Mouse (Mus musculus): ENCODE measurements around the gene Drc3.
A peak's percentile ranks its signal among the peaks of the same experiment; 100 is the strongest.

Gene Drc3

DNA sequence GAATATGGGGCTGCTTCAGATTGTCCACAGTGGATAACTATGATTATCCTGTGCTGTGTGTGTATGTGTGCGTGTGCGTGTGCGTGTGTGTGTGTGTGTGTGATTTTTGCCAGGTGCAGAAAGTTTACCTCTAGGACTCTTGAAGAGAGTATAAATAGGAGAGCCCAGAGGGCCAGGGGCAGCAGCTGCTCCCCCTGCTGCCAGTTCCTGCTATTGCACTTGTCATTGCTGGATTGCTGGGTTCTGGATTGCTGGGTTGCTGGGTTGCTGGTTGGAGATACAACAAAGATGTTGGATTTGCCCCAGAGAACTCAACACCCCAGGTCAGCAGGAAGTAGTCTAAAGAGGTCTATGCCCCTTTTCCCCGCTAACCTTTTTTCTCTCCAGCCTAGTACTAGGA, 14.8 kb upstream of the Drc3 start:
- no peak for DNase-seq (ENCODE audit: low spot score)

DNA sequence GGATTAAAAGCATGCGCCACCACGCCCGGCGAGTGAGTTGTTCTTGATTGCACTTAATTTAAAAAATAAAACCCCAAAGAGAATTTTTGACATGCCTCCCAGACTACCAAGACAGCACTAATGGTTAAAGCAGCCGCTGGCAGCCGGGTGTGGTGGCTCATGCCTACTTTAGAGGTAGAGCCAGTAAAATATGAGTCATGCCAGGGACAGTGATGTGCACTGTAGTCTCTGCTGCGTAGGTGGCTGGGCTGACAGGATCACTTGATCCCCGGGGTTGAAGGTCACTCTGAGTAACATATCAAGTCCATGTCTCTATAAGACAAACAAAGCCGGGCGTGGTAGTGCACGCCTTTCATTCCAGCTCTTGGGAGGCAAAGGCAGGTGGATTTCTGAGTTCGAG, 13.8 kb upstream of the Drc3 start:
- DNase-seq (ENCODE audit: low spot score), result no peak

DNA sequence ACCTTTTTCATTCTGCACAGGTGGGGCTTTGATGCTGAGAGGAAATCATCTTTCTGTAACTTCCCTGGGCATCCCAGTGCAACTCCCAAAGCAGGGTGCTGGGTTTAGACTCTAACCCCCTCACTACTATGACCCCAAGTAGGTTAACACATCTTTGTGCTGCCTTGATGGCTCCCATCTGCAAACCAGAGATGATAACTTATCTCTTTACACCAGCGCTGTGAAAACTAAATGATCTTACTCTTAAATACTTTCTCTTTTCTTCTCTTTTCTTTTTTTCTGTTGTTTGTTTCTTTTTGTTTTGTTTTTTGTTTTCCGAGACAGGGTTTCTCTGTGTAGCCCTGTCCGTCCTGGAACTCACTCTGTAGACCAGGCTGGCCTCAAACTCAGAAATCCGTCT, 7.3 kb upstream of the Drc3 start:
- no peak for DNase-seq (ENCODE audit: low spot score)

DNA sequence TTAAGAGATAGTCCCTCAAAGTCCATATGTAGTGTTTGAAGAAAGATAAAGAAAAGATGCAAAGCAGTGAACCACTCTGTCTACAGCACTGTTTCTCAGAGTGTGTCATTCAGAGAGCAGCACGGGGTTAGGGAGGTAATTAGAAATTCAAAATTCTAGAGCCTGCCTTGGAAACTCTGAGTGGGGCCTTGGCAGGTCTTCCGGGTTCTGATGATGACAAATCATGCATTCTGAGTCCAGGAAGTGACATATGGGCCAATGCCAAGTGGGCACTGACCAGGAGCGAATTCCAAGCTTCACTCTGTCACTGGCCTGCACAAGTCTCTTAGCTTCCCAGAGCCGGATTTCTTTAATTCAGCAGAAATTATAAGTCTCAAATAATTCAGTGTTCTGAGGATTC, 6.6 kb upstream of the Drc3 start:
- DNase-seq (ENCODE audit: low spot score), result no peak

DNA sequence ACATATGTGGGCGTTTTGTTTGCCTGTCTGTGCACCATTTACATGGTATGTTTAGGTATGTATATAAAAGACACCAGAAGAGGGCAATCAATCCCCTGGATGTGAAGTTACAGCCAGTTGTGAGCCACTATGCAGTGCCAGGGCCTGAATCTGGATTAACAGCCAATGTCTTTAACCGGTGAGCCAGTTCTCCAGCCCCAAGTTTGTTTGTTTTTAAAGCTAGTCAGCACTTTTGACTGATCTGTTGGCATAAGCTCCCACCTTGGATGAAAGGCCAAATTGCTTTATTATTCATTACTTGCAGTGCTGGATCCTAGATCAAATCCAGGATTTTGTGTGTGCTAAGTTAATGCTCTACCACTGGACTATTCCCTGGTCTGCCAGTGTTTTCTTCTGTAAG, 1.7 kb upstream of the Drc3 start:
- no peak for DNase-seq (ENCODE audit: low spot score)

DNA sequence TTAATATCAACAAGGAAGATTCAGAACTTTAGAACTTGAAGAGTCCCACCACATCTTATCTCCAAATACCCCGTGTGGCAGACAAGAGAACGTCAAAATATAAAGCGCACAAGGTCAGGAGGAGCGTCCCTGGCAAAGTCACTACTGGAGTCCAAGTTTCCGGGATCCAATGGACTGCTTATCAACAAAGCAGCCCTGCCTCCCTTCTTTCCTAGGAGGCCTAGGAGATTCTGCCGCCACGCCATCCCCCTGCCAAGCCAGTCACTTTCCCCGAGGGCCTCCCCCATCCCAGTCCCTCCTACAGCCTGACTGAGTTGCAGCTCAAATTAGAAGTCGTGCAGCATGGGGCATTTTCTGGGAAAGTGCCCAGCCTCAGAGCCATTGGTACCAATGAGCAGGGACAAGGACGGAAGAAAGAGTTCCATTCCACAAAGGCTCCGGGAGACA, 1.2 kb upstream of the Drc3 start:
- DNase-seq (ENCODE audit: low spot score), result peak; percentile 55

DNA sequence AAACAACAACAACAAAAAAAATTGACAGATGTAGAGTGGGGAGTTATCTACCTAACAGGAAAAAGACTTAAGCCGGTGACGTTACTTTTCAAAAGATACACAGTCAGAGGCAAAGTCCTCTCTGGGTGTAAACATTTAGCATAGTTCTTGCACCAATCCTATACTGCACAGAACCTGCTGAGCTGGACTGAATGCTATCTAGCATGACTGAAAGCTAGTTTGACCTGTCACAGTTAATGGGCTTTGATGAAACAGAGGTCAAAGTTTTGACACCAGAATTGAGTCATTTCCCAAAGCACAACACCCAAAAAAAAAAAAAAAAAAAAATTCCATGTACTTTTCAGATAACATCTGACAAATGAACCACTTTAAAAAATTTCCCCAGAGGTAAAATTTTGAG, 2.8 kb downstream of the Drc3 start:
- DNase-seq (ENCODE audit: low spot score), result no peak

DNA sequence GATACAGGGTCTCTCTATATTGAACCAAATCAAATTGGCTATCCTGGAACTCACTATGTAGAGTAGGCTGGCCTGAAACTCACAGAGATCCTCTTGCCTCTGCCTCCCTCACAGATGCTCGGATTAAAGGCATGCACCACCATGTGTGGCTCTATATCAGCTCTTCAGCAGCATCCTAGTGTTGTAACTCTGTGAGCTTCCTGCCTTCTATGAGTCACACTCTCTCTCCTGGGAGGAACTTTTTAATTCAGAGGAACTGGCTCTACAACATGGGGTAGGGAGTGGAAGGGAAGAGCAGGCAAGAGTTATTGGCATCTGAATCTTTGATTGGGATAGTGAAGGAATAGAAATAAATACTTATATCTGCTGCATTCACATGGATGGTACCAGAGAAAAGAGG, 4.0 kb downstream of the Drc3 start:
- DNase-seq (ENCODE audit: low spot score), result no peak

DNA sequence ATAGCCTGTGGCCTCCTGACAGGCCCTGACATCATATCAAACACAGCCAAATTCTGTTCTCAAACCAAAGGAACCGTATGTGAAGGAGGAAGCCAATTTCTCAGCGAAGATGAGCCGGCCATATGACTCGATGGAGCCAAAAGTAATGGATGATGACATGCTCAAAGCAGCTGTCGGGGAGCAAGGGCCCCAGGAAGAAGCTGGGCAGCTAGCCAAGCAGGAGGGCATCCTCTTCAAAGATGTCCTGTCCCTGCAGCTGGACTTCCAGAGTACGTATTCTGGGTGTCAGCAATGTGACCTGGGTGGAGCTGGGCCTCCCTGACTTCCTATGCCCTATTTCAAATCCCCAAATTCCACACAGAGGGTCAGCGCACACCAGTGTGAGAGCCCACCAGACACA, 5.4 kb downstream of the Drc3 start:
- no peak for DNase-seq (ENCODE audit: low spot score)

DNA sequence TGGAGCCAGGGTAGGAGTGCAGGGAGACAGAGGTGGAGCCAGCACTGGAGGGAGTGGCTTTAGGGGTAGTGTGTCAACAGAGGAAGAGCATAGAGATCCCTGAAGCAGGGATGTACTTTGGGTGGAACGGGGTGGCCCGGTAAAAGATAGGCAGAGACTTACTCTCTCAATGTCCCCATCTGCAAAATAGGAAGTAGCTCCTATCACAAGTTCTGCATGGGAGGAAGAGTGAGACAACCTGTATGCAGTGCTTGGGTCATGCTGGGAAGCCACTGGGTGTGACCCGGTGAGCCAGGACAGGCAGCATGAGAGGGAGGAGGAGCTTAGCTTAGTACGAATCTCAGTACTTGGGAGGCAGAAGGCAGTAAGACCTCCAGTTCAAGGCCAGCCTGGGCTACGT, 6.0 kb downstream of the Drc3 start:
- no peak for DNase-seq (ENCODE audit: low spot score)

DNA sequence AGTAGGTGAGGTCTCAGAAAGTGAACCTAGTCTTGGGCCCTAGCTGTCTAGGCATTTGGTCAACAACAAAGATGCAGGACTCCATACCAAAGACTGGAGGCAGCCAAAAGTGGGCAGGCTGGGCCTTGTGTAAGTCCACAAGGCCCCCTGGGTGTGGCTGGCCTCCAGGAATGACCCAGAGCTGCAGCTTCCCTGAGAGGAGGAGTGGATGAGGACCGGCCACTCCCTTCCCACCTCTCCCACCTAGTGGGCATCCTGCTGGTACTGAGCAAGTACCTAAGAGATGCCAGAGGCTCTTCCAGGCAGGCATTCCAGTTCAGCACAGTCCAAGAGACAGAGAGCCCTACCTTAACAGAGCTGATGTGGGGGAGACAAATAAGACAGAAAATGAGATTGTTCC, 6.8 kb downstream of the Drc3 start:
- DNase-seq (ENCODE audit: low spot score), result no peak

DNA sequence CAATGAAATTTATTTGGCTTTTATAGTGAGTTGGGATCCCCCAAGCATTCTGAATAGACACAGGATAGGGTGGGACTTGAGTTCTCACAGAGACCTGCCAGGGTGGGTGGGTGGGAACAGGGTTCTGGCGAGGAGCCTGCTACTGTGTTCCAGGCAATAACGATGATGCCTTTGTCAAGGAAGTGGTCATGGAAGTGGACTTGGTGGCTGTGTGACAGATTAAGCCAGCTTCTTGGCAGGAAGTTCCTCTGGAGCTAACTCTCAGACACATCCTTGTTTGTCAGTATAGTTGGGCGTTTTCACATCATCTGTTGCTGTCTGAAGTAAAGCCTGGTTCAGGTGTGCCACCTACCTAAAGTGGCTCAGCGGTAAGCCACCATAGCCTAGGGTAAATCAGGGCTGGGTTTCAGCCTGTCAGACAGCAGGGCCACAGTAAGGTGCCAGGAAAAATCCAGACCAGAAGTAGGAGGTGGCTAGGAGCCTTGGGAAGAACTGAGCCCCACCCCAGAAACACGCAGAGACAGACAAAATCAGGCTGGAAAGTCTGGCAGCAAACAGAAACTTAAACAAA, 7.6 kb downstream of the Drc3 start:
- no peak for DNase-seq (ENCODE audit: low spot score)

DNA sequence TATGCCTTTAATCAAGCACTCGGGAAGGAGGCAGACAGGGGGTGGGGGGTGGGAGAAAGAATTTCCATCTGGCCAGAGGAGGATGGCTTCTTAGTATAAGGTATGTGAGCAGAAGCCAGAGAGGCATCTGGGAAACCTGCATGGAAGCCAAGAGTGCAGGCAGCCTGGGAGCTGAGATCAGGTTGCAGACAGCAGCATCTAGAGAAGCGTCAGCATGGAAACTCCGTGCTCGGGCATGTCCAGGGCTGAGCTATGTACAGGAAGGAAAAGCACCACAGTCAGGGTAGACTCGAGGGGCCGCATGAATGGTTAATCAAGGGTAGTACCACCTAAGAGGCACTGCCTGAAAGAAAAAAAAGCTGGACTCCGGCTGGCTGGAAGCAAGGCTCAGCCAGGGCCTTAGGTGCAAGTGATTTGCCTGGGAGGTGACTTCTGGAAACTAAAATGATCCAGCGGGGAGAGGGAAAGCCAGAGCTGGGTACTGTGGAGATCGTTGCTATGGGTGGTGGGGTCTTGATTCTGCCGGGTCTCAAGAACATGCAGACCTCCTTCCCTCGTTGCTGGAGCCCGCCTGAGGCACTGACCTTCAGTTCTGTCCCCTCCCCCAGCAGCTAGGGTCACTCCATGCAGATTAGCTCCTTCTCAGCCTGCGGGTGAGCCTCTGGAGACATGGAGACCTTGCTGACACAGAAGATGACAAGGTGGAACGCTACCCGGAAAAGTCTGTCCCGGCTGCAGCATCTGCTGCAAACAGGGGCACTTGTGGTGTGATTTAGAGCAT, 13.3 kb downstream of the Drc3 start:
- DNase-seq (ENCODE audit: low spot score), result no peak

DNA sequence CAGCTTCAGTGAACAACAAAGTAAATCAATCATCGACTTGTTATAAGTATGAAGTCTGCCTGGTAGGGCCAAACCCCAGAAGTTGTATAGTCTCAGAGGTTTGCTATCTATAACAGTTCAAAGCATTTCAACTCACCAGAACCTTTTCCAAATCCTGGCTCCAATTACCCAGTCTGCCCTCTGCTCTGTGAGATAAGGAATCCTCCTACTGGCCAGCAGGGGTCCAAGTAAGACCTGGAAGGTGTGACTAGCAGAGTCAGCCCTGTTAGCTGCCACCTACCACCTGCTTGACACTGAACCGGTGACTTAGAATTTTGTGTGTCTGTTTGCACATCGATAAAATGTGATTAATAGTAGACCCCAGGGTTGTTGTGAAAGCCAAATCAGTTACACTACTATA, 14.1 kb downstream of the Drc3 start:
- no peak for DNase-seq (ENCODE audit: low spot score)

DNA sequence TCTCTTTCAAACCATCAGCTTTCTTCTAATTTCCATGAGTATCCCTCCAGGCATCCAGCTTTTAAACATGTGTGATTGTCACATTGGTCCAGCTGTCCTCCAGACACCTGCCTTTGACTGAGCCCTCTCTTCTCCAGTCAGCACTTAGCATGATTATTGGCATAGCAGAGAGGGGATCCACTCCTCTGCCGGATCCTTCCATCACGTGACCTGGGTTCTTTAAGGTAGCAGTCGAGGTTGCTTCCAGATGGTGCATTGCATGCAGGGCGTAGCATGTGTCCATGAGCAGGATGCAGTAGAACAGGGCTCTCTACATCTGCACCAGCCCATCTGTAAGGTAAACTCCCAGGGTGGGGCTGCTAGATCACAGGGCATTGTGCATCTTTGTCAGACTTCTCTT, 15.8 kb downstream of the Drc3 start:
- DNase-seq (ENCODE audit: low spot score), result no peak

DNA sequence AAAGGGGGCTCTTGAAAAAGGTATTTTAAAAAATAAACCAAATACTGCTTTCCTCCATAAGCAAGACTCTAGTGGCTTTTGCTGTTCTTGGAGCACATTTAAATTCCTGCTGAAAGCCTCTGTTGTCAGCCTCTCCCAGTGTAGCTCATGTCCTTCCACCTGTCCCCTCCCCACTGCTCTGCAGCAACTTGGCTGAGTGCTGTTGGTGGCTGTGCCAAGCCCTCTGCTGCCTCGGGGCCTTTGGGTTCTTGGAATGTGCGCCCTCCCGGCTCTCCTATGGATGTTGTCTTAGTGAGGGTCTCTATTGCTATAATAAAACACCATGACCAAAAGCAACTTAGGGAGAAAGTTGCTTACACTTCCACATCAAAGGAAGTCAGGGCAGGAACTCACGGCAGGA, 16.3 kb downstream of the Drc3 start:
- no peak for DNase-seq (ENCODE audit: low spot score)

DNA sequence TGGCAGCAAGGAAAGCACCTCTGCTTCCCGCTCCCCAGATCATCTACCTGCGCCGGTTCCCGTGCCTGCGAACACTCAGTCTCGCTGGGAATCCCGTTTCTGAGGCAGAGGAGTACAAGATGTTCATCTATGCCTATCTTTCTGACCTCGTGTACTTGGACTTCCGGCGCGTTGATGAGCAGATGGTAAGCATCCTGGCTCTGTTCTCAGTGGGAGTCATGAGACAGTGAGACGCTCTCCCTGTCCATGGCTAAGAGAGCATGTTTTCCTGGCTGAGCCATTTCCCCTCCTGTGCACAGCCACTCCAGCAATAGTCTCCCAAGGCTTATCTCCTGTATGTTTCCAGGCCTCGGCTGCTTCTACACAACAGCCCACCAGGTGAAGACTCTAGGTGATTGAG, 17.3 kb downstream of the Drc3 start:
- no peak for DNase-seq (ENCODE audit: low spot score)

DNA sequence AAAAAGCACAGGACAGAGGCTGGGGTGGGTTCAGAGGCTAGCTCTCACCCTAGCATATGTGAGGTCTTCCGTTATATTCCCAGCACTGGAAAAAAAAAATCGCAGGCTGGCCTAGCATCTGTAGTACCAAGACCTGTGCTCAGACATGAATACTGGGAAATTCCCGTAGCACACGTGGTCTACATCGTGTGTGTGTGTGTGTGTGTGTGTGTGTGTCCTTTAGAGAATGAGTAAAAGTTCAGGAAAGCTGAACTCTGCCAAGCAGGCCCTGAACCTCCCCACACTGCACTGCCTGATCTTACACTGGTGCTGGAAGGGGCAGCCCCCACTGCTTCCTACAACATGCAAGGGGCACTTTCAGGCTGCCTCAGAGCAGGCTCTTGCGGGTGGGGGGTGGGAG, 21.4 kb downstream of the Drc3 start:
- DNase-seq (ENCODE audit: low spot score), result no peak

DNA sequence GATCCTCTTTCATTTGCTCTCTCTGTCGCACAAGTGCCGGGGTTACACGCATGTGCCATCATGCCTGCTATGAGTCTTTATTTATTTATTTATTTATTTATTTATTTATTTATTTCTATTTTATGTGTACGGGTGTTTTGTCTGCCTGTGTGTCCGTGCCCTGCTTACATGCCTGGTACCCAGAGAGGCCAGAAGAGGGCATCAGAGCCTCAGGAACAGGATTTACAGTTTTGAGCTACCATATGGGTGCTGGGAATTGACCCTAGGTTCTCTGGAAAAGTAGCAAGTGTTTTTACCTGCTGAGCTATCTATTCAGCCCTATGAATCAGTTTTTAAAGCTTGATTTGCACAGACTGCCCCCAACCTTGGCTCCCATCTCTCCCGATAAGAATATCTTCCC, 30.4 kb downstream of the Drc3 start:
- DNase-seq (ENCODE audit: low spot score), result no peak

DNA sequence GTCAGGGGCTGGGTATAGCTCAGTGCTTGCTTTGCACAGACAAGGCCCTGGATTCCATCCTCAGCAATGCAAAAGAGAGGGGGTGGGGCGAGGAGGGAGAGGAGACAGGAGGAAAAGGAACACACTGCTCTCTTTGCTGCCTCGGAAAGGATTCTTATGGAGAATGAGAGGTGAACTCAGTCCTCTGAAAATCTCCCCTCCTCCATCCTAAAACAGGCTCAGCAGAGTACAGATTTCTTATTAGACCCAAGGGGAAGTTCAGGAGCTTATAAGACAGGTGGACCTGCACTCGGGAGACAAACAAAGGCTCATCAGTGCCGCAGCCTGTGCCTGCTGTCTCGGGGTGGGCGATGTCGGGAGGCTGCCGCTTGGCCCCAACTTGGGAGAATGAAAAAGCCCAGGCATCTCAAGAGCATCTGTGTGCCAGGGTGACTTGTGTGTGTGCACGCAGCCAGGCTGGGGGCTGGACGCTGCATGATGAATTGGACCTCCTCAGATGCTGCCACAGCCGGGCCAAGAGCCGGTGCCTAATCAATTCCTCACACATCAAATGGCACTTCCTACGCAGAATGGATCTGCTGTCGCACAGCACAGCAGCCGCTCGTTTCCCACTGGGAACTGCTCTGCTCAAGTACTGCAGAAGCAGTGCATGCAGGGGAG, 31.8 kb downstream of the Drc3 start:
- peak; percentile 24 for DNase-seq (ENCODE audit: low spot score)

DNA sequence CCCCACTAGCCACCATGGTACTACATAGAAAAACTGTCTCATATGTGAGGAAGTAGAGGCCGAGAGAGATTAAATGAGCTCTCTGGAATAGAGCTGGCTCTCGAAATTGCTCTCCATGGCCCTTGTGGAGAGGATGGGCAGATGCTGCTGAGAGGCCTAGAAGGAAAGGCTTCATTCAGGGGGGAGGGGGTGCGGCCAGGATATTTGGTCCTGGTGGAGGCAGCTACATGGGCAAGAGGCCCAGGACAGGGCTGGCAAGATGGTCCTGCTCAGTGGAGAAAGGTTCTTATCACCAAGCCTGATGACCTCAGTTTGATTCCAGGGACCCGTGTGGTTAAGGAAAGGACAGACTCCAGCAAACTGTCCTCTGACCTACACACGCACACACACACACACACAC, 32.8 kb downstream of the Drc3 start:
- no peak for DNase-seq (ENCODE audit: low spot score)

DNA sequence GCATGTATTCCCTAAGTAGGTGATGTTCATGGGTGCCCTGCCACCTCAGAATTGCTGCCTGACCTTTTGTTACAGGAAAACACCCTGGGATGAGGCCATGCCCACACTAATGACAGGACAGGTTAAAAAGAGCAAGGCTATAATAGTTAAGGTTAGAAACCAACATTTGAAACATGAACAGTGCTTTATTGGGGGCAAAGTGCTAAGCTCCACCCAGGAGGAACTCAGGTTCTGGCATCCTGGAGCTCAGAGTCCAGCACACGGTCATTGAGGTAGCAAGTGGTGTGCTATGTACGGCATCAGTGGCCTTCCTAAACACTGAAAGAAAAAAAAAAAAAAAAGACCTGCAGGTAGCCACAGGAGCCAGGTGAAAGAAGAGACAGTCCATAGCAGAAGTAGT, 34.8 kb downstream of the Drc3 start:
- no peak for DNase-seq (ENCODE audit: low spot score)

DNA sequence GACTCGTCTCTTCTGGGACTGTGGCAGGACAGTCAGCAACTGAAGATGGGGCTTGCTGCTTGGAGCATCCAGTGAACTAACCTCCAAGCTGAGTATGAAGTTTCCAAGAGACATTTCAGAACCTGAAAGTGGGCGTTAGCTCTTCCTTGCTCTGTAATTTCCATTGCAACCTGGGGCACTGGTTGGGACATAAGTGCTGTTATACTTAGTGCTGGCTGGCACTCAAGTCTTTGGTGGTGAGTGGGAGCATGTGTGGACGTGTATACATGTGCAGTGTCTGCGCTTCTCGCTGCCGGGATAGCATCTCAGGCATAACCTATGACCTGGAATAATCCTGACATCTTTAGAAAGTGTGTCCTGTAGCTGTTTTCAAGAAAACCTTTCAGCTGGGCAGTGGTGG, 38.2 kb downstream of the Drc3 start:
- no peak for DNase-seq (ENCODE audit: low spot score)

DNA sequence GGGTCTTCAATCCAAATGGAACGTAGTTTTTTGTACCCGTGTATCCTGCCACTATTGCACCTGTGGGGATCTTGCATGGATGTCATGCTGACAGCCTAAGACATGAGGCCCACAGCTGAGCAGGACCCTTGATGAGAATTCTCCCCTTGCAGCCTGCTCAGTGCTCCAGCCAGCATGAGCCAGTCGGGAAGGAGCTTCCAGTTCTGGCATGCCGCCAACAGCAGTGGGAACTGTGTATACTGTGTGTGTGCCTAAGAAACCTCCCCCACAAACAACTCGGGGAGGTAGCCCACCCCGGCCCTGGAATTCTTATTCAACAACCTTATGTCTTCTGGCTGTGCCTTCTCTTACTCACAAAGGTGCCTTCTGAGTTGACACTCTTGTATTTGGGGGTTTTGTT, 43.4 kb downstream of the Drc3 start:
- no peak for DNase-seq (ENCODE audit: low spot score)

All from testis, postnatal 14 days (tissue).